Mouse (Mus musculus): ENCODE measurements at regions not wholly inside any gene's neighbourhood (a gene's known extent, or its start where the extent isn't known, plus 50 kb on each side); places are given as distances from the start of the nearest gene placed in this dataset.
"Not testable (repeated sequence)": the region's sequence is repeated elsewhere in the genome, so short reads cannot be mapped to it uniquely, and the experiment has no call there.

DNA sequence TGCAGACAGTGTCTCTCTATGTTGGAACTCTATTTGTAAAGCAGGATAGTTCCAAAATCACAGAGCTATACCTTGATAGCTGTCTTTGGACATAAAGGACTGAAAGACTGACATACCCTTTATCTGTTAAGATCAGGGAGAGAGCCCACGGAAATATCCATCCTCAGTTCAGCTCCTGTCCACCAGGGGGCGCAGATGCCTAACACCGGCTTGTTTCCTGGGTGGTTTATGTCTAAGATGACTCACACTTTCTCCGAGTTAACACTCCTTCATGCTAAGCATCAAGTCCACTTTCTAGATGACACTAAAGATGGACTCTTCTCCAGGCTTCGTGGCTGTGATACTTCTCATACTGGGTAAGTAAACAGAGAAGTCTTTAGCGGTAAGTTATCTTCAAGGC is 636.8 kb upstream of the Olfr1507 start:
- DNase-seq (ENCODE audit: low read depth) = not testable (repeated sequence)

GRCm38 (mm10) chr14:53121704-53122103 is 626.2 kb upstream of the Olfr1507 start:
- not testable (repeated sequence) for DNase-seq (ENCODE audit: low read depth)

DNA sequence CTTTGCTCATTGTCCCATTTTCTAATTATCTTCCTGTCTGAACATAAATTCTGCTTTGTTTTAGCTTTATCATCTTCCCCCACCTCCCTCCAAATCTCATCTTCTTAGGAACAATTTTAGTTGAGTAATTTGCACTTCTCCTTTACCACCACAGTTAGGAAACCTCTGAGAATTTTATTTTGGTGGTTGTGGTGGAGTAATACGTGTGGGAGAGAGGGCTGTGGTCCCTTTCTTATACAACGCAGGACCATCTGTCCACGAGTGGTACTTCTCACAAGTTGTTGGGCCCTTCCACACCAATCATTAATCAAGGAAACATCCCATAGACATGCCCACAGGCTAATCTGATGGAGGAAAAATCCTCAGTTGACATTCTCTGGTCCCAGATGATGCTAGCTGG is 614.2 kb upstream of the Olfr1507 start:
- not testable (repeated sequence) for DNase-seq (ENCODE audit: low read depth)

DNA sequence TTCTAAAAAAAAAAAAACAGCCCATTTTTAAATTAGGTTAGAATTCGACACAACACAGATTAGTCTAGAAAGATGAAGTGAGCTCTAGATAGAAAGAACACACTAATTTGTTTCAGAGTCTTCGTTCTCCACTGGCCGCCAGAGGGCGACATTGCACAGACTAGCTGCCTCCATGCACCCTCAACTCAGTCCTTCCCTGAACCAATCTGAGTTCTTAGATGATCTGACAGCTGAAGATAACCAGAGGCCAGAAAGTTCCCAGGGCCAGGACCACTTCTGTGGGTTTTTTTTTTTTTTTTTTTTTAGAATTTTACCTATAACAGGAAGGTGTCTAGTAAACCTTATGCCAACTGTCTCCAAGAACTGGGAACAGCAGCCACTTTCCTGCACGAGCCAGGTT is 605.8 kb upstream of the Olfr1507 start:
- not testable (repeated sequence) for DNase-seq (ENCODE audit: low read depth)

DNA sequence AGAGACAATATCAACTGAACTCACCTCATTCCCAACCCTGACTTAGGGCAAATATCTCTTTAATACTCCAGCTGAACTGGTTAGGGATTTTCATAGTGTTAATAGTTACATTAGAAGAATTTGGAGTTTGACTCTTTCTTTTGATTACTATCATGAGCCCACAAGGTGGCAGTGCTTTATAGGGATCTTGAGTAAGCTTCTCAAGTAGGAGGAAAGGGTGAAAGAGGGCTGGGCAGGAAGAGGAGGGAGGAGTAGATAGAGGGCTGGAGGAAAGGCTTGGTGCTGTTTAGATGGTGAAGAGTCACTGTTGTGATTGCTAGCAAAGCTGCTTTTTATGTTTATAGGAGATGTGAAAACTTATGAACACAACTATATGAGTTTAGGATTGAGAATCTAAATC is 595.4 kb upstream of the Olfr1507 start:
- not testable (repeated sequence) for DNase-seq (ENCODE audit: low read depth)

- DNase-seq (ENCODE audit: low read depth) = not testable (repeated sequence)
Observed at GRCm38 (mm10) chr14:53081853-53082252, 586.3 kb upstream of the Olfr1507 start.

DNA sequence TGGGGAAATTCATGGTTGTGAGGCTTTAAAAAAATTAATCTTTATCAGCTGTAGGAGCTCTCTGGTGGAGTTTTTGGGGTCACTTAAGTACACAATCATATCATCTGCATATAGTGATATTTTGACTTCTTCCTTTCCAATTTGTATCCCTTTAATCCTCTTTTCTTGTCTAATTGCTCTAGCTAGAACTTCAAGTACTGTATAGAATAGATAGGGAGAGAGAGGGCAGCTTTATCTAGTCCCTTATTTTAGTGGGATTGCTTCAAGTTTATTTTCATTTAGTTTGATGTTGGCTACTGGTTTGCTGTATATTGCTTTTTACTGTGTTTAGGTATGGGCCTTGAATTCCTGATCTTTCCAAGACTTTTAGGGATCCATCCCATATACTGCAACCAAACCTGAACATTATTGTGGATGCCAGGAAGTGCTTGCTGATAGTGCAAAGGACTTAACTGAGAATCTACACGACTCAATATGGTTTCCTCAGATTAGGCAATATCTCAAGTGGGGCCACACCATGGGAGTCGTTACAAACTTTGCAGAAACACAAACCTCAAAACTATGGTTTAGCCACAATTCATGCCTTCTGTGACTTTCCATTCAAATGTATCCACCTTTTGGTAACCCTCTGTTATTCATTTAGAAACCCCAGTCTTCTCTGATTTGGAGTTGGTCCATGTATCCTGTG is 585.6 kb upstream of the Olfr1507 start:
- DNase-seq (ENCODE audit: low read depth) = not testable (repeated sequence)

- not testable (repeated sequence) for DNase-seq (ENCODE audit: low read depth)
Observed at GRCm38 (mm10) chr14:53080556-53080955, 585.0 kb upstream of the Olfr1507 start.

- not testable (repeated sequence) for DNase-seq (ENCODE audit: low read depth)
Observed at GRCm38 (mm10) chr14:53075937-53076336, 580.4 kb upstream of the Olfr1507 start.

DNA sequence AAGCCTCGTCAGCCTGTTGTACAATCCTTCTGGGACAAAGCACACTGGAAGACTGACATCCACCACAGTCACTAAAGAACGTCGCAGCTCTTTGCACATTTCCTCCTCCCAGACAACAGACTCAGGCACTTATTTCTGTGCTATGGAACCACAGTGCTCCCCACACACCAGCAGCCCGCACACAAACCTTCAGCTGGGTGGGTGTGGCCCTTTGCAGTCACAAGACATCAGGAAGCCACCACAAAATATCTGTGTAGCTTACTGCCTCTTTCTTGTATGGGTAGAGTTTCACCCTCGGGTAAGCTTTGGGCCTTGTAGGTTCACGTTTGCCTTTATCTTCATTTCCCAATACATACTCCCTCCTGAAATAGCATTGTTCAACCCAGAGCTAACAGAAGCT is 577.6 kb upstream of the Olfr1507 start:
- not testable (repeated sequence) for DNase-seq (ENCODE audit: low read depth)

GRCm38 (mm10) chr14:53072502-53072901 is 577.0 kb upstream of the Olfr1507 start:
- not testable (repeated sequence) for DNase-seq (ENCODE audit: low read depth)

- not testable (repeated sequence) for DNase-seq (ENCODE audit: low read depth)
Observed at GRCm38 (mm10) chr14:53054439-53054838, 558.9 kb upstream of the Olfr1507 start.

GRCm38 (mm10) chr14:53053465-53054123 is 558.0 kb upstream of the Olfr1507 start:
- DNase-seq (ENCODE audit: low read depth) = not testable (repeated sequence)

DNA sequence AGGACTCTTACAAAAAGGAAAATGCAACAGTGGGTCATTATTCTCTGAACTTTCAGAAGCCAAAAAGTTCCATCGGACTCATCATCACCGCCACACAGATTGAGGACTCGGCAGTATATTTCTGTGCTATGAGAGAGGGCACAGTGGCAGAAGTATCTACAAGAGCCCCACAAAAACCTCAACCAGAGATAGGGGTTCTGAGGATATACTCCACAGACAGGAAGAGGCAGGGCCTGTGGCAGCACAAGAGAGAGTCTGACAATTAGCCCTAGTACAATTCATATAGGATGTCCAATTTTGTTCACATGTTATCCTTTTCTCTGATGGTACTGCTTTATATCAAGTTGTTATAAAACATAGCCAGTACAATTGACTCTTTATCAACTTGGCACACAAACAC is 552.1 kb upstream of the Olfr1507 start:
- DNase-seq (ENCODE audit: low read depth) = not testable (repeated sequence)

GRCm38 (mm10) chr14:53046975-53047374 is 551.4 kb upstream of the Olfr1507 start:
- DNase-seq (ENCODE audit: low read depth) = not testable (repeated sequence)

- not testable (repeated sequence) for DNase-seq (ENCODE audit: low read depth)
Observed at GRCm38 (mm10) chr14:53045331-53045730, 549.8 kb upstream of the Olfr1507 start.

DNA sequence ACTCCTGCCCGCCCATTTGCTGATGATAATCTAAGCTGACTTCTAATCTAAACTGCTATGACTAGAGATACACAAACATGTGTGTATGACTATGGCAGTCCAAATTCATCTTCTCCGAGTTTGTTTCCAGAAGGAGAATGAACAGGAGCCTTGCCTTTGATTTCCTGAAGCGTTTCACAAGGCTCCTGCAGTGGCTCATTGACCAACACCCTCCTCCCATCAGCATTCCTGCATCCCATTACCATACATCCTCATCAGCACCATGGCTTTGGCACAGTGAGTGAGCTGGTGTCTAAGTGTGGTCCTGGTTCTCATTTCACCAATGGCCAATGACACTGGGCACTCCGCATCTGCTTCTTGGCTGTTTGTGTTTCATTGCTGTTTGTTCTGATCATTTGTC is 548.6 kb upstream of the Olfr1507 start:
- DNase-seq (ENCODE audit: low read depth) = not testable (repeated sequence)

- DNase-seq (ENCODE audit: low read depth) = not testable (repeated sequence)
Observed at GRCm38 (mm10) chr14:53042016-53042415, 546.5 kb upstream of the Olfr1507 start.

DNA sequence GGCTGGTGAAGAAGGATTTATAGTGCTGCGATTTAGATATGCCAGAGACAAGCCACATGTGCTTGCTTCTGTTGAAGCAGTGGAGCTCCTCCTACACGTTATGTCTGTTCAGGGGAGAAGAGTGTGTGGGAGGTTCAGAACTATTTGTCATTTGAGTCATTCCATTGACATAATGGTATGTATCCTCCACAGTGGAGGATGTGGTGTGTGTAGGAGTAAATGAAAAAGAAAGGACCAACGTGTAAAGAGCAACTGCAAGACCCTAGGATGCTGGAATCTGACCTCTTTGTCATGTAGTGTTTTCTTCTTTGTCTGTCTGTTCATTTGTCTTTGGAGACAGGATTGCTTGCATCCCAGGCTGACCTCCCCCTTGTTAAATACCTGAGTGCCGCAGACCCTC is 543.9 kb upstream of the Olfr1507 start:
- not testable (repeated sequence) for DNase-seq (ENCODE audit: low read depth)

GRCm38 (mm10) chr14:53034940-53035339 is 539.4 kb upstream of the Olfr1507 start:
- not testable (repeated sequence) for DNase-seq (ENCODE audit: low read depth)

GRCm38 (mm10) chr14:53033221-53033620 is 537.7 kb upstream of the Olfr1507 start:
- DNase-seq (ENCODE audit: low read depth) = not testable (repeated sequence)

DNA sequence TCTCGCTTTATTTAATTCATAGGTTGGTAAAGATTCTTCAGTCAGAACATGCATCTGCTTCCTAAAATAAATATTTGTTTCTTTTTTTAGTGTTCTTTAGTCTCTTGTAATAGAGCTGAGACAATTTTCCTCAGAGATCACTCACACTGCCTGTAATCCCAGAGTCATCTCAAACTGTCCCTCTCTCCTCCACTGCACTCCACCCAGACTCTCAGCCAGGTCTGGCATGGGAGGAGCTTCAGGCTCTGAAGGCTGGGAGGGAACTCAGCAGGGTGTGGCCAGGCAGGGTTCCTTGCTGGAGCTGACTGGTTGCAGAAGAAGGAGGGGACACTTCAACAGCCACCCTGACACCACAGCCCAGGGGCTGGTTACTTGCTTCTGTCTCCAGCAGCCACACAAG is 536.9 kb upstream of the Olfr1507 start:
- not testable (repeated sequence) for DNase-seq (ENCODE audit: low read depth)

DNA sequence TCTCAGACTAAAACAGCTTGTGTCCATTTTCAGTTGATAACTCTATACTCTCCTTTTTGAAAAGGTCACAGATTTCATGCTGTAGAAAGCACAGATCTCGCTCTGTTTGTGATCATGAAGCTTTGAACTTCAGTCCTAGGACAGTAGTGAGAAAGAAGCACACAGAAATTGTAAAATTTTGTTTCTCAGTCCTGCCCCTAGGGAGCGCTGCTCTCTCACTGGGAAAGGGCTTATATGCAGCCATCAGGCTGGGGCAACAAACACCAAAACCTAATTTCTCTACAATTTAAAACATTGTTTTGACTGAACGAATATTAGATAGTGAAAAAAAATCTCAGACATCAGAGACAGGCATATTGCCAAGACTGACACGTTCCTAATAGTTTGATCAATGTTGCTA is 534.7 kb upstream of the Olfr1507 start:
- DNase-seq (ENCODE audit: low read depth) = not testable (repeated sequence)
